Mouse (Mus musculus) gastrocnemius, postnatal 4 days (tissue): ENCODE data around the gene G6pc2. TPM values are rescaled to one million over a fixed set of nuclear protein-coding genes. Genes with fewer than 3 reads are reported as not detected.

ENCODE experiments used
- DNase-seq, 2 experiments: peaks; one replicate each; pipeline ENCODE4 v3.0.0; 2021 to 2022; ENCODE audit warnings: low spot score in 2 of 2, mixed read lengths in 2 of 2
- total RNA-seq, 2 experiments: library from RNA; stranded (reverse); gene quantifications; 2 replicates each; pipeline ENCODE4 v1.2.3; 2021

G6pc2 gene
- total RNA-seq, 2 experiments from 2014 or later, result not detected

DNA sequence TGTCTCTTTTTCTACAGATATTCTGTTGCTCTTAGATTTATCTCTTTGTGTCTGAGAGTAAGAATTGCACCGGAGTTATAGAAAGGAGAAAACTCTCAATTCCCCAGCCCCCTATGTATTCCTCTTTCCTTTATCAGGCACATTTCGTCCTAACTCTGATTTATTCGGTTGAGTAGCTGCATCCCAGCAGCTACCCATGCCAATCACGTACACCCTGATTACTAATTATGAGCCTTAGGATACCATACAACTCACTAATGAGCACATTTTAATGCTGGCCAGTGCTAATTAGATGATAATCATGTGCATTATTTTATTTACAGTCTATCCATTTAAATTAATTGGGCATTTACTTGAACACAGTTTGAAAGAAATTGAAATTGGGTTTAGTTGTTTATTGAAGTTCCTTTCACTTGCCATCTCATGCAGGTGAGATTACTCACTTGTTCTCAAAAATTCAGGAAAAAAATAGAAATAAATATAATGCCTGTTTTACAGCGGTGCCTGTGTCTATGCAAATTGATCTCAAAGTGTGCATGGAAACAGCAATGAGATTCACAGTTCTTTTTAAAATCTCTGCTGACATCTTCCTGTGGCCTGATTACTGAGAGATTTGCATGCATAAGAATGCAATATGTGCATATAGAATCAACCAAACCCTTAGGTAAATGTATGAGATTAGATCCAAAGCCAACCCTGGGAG, 24.3 kb downstream of the G6pc2 start:
- no peak for DNase-seq

DNA sequence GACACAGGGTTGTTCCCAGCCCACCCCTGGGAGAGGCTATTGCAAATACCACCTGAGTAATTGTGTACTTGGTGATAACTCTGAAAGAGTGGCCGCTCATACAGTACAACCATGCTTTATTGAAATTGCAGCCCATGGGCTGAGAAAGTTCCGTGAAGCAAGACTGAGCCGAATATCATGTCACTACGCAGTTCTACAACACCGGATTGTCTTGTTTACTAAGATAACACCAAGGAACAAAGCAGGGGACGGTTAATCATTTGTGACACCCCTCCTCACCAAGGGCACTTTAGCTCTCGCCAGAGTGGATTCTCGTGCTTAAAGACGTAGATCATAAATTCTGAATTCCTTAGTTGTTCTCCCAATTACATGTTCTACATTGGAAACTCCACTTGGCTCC, 28.4 kb downstream of the G6pc2 start:
- no peak for DNase-seq

DNA sequence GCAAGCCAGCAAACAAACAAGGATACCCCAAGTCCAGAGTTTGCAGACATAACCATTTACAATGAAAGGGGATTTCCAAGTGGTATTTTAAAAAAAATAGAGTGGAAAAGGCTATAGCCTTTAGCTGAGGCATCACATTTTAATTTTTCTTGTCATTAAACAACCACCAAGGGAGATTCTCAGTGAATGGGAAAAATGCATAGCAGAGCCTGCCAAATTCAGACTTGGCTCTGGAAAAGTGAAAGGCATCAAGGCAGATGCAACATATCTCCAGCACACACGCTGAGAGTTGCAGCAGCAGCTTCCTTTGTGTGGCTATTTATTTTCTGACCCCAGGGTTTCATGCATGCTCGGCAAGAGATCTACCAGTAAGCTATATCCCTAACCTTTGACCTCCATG, 34.1 kb downstream of the G6pc2 start:
- DNase-seq, result no peak

DNA sequence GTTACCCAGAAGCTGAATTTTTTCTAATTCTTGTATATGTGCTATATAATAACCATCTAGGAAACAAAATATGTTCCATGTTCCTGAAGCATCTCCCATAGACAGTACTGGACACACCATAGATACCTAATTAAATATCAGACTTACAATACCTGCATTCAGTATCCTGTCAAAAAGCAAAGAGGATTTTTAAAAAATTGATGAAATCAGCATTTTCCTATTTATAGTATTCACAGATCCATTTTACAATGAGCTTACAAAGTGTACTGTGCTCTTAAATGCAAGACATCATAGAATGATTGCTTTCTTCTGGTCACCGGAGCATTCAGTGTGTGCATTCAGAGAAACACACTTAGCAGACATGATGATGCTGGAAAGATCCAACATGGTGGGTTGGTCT, 36.2 kb downstream of the G6pc2 start:
- DNase-seq, result no peak

DNA sequence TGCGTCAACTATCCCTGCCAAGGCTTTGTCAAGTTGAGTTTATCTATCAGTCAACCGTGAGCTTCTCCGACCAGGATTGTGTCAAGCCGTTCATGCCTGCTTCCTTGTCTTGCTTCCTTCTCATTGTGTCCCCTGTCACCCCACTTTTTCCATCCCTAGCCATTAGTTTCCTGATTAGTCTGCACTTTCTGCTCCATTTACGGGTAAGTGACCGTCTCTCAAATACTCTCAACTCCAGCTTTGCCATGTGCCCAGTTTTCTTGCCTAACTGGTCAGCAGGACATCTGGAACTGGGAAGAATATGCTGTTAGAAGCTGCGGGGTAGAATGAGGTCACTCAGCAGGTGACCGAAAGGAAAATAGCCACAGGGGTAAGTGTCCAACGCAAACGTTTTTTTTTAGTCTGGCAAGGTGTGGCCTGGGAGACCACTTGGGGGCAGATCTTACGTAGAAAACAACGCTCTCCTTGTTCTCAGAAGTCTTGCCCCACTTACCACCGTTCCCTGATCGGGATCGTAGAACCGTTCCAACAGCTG, 37.4 kb downstream of the G6pc2 start:
- DNase-seq, result no peak

DNA sequence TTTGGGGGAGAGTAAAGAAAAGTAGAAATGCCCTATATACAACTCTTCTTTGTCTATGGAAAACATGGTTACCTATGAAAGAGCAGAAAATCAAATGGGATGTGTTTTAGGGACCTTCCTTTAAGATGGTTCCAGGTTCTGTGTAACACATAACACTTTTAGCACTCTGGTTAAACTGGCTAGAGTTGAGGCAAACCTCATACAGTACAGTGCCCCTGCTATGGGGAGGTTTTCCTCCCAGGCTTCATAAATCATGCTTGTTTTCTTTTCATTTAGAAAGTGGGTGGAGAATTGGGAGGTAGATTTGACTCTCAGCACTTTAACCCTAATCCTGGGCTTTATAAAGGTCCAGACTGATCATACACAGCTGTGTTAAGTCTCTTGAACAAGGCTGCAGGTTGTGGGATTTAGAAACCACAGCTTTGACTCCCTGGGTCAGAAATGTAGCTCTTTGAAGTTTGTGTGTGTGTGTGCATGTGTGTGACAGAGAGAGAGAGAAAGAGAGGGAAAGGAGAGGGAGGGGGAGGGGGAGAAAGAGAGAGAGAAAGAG, 53.3 kb downstream of the G6pc2 start:
- DNase-seq, result no peak

DNA sequence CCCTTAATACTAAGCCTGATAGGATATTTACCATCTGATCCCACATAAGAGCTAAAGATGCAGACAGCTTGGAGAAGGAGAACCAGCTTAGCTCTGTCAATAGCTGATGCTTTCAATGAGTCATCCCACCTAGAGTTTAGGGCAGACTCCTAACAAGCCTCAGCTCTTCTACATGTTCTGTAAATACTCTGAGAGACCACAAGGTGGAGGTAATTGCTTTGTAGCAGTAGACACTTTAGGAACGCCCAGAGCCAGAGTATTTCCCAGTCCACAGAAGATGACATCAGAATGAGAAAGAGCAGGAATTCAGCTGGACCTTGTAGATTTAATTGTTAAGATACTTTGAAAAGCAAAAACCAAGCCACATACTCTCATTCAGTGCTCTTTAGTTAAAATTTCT, 65.0 kb downstream of the G6pc2 start:
- no peak for DNase-seq

Other genes starting within 250 kb of the G6pc2 start
- 1 to 10 TPM; 2.7 to 3.0 TPM for gene Nostrin, start 75.3 kb upstream of the G6pc2 start, total RNA-seq
- 10 to 100 TPM; 15.3 to 16.9 TPM for gene Spc25, start 4.9 kb upstream of the G6pc2 start, total RNA-seq
- under 1 TPM in 1 of 2 experiments, not detected in 1; 0.23 TPM for gene Abcb11, start 131.5 kb downstream of the G6pc2 start, total RNA-seq
- gene Dhrs9, start 169.4 kb downstream of the G6pc2 start, total RNA-seq, result under 1 TPM in 1 of 2 experiments, not detected in 1; 0.05 TPM